Mouse (Mus musculus): Measurements from ENCODE around the gene Flnc. TPM values are rescaled to one million over a fixed set of nuclear protein-coding genes. Genes with fewer than 3 reads are reported as not detected.
"Not testable (repeated sequence)": the region's sequence is repeated elsewhere in the genome, so short reads cannot be mapped to it uniquely, and the experiment has no call there.

Gene Flnc
- polyA plus RNA-seq (2012; rRNA removed) (38.1 and 43.9 TPM in 2 replicates), polyA plus RNA-seq (2014; fragmentation: Nextera tagmentation; extraction: Ambion mirVana) (25.1 and 27.0 TPM in 2 replicates)

DNA sequence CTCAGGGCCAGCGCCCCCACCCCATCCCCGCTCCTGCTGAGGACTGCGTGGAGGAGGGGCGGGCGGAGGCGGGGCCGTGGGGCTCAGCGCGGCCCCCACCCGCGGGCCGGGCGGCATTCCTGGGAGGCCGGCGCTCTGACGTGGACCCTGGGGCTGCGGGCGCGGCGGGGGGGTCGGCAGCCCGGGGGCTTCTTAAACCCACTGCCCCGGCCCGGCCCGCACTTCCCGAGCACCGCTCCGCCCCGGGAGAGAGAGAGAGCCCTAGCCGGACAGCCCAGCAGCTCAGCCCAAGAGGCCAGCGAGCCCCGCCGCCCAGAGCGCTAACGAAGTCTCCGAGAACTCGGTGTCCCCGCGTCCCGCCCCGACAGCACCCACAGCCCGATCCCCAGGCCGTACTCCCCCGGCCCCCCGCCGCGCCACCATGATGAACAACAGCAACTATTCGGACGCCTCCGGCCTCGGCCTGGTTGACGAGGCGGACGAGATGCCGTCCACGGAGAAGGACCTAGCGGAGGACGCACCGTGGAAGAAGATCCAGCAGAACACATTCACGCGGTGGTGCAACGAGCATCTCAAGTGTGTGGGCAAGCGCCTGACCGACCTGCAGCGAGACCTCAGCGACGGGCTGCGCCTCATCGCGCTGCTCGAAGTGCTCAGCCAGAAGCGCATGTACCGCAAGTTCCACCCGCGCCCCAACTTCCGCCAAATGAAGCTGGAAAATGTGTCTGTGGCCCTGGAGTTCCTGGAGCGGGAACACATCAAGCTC is at the start of gene Flnc:
Gene Flnc (plus strand): TSS at position 219 of the 766 bp plus-strand sequence.
- under 1% methylated on average over 27 of the region's 77 CpGs for WGBS
- Histone ChIP-seq H3K4me3 (replicated peaks; ENCODE audit: low read length) (peak within 1 kb of the TSS; percentile 59), H3K27me3 (ENCODE audit: control insufficient read depth, insufficient read depth, low read length) (no peaks in the 10 kb centered on the region), H3K4me1 (ENCODE audit: control insufficient read depth, insufficient read depth, low read length) (peaks cover 42% of the 10 kb centered on the region), H3K36me3 (ENCODE audit: control insufficient read depth, insufficient read depth, low read length) (peaks cover 3% of the 10 kb centered on the region), H3K9me3 (ENCODE audit: control insufficient read depth, low read length) (no peaks in the 10 kb centered on the region), H3K9ac (ENCODE audit: low read depth, low read length, severe bottlenecking) (peak within 1 kb of the TSS; percentile 58), H3K4me2 (replicated peaks; ENCODE audit: low read depth, low read length, severe bottlenecking) (peak within 1 kb of the TSS; percentile 63), H3K27ac (replicated peaks; ENCODE audit: low read depth, low read length) (peak within 1 kb of the TSS; percentile 21)
- TF ChIP-seq POLR2A (IDR thresholded peaks at IDR 0.05; ENCODE audit: borderline replicate concordance, extremely low read depth, insufficient read depth, insufficient read length) = no peak
- DNase-seq (ENCODE audit: low spot score) = peak; percentile 53
- ATAC-seq (ENCODE audit: low FRiP score, low read depth) = peak; percentile 25

DNA sequence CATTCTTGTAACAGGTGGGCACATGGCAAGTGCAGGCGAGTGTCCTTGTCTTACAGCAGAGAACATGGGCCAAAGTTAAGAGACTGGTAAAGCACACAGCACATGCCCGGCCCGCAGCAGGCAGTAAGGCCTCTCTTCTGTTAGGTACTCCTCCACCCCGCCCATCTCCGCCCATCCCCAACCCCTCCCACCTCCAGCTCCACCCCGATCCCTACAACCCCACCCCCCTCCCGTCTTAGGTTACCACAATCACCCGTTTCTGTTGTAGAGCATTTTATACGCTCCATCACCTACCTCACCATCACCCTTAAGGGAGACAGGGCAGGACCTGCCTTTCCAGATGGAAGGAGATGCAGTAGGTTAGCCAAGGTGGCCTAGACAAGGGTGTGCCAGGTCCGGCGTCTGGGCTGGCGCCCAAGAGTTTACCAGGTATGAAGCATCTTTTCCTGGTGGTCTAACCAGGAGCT is 45.0 kb upstream of the Flnc start, which contains the start of gene Opn1sw:
Gene Opn1sw (minus strand): TSS at position 417 of the 467 bp plus-strand sequence.
- Histone ChIP-seq H3K4me3 (replicated peaks; ENCODE audit: low read length) (peak within 1 kb of the TSS; percentile 42), H3K9me3 (ENCODE audit: control insufficient read depth, low read length) (no peaks in the 10 kb centered on the region), H3K4me1 (ENCODE audit: control insufficient read depth, insufficient read depth, low read length) (peaks cover 12% of the 10 kb centered on the region; the same call in 1 of the 2 replicates), H3K27me3 (ENCODE audit: control insufficient read depth, insufficient read depth, low read length) (no peaks in the 10 kb centered on the region), H3K27ac (replicated peaks; ENCODE audit: low read depth, low read length) (peak within 1 kb of the TSS; percentile 74), H3K9ac (ENCODE audit: low read depth, low read length, severe bottlenecking) (peak within 1 kb of the TSS; percentile 52), H3K36me3 (ENCODE audit: control insufficient read depth, insufficient read depth, low read length) (no peaks in the 10 kb centered on the region), H3K4me2 (replicated peaks; ENCODE audit: low read depth, low read length, severe bottlenecking) (peak within 1 kb of the TSS; percentile 52)
- ATAC-seq (ENCODE audit: low FRiP score, low read depth) = peak; percentile 67
- TF ChIP-seq POLR2A (IDR thresholded peaks at IDR 0.05; ENCODE audit: borderline replicate concordance, extremely low read depth, insufficient read depth, insufficient read length) = no peak
- 3% methylated on average over 12 of the region's 12 CpGs for WGBS
- peak; percentile 52 for DNase-seq (ENCODE audit: low spot score)

DNA sequence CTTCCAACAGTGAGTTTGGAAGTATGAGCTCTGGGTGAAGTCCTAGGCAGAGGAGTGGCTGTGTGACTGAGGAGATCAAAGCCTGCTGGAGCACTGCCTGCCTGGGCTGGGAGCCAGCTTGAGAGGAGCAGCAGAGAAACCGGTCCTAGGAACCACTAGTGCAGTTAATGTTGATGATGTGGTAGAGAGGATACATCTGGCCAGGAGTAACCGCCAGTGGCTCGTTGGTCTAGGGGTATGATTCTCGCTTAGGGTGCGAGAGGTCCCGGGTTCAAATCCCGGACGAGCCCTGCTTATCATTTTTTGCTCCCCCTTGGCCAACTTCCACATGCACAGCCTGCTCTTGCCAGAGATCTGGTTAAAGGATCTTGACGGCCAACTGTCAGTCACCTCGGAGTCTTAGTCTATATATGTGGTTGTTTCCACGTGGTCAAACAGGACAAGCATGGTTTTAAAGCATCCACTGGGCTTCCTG is 44.4 kb upstream of the Flnc start:
- Histone ChIP-seq H3K9me3 (ENCODE audit: control insufficient read depth, low read length) (no peaks in the 10 kb centered on the region), H3K36me3 (ENCODE audit: control insufficient read depth, insufficient read depth, low read length) (no peaks in the 10 kb centered on the region), H3K4me1 (ENCODE audit: control insufficient read depth, insufficient read depth, low read length) (peaks cover 12% of the 10 kb centered on the region; the same call in 1 of the 2 replicates), H3K4me2 (replicated peaks; ENCODE audit: low read depth, low read length, severe bottlenecking) (peak overlapping the region; percentile 52), H3K4me3 (replicated peaks; ENCODE audit: low read length) (peak overlapping the region; percentile 42), H3K27me3 (ENCODE audit: control insufficient read depth, insufficient read depth, low read length) (no peaks in the 10 kb centered on the region), H3K27ac (replicated peaks; ENCODE audit: low read depth, low read length) (peak overlapping the region; percentile 74), H3K9ac (ENCODE audit: low read depth, low read length, severe bottlenecking) (peak overlapping the region; percentile 52)
- DNase-seq (ENCODE audit: low spot score) (peak; percentile 97), ATAC-seq (ENCODE audit: low FRiP score, low read depth) (peak; percentile 91)
- 3% methylated on average over 11 of the region's 11 CpGs for WGBS
- no peak for TF ChIP-seq POLR2A (IDR thresholded peaks at IDR 0.05; ENCODE audit: borderline replicate concordance, extremely low read depth, insufficient read depth, insufficient read length)

DNA sequence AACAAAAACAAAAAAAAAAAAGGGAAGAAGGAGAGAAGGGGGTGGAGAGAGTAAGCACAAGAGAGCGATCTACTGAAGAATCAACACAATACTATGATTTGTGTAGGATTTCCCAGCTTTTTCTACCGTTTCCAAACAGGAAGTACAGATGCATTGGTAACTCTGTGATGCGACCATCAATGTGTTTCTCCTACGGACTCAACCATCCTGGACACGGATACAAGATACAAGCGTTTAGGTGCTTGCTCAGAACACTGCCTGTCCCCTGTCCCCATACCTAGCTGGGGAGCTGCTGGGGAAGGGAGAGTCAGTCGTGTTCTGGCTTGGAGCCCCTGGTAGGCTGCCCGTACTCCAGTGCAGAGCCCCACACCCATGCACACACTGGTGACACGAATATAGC is 43.6 kb upstream of the Flnc start:
- Histone ChIP-seq H3K4me3 (replicated peaks; ENCODE audit: low read length) (no peak overlapping the region), H3K4me2 (replicated peaks; ENCODE audit: low read depth, low read length, severe bottlenecking) (no peak overlapping the region), H3K9me3 (ENCODE audit: control insufficient read depth, low read length) (no peaks in the 10 kb centered on the region), H3K36me3 (ENCODE audit: control insufficient read depth, insufficient read depth, low read length) (no peaks in the 10 kb centered on the region), H3K4me1 (ENCODE audit: control insufficient read depth, insufficient read depth, low read length) (peaks cover 12% of the 10 kb centered on the region; the same call in 1 of the 2 replicates), H3K9ac (ENCODE audit: low read depth, low read length, severe bottlenecking) (no peak overlapping the region), H3K27ac (replicated peaks; ENCODE audit: low read depth, low read length) (no peak overlapping the region), H3K27me3 (ENCODE audit: control insufficient read depth, insufficient read depth, low read length) (no peaks in the 10 kb centered on the region)
- 56% methylated on average over 9 of the region's 9 CpGs for WGBS
- no peak for DNase-seq (ENCODE audit: low spot score)
- TF ChIP-seq POLR2A (IDR thresholded peaks at IDR 0.05; ENCODE audit: borderline replicate concordance, extremely low read depth, insufficient read depth, insufficient read length) = no peak
- ATAC-seq (ENCODE audit: low FRiP score, low read depth) = no peak

DNA sequence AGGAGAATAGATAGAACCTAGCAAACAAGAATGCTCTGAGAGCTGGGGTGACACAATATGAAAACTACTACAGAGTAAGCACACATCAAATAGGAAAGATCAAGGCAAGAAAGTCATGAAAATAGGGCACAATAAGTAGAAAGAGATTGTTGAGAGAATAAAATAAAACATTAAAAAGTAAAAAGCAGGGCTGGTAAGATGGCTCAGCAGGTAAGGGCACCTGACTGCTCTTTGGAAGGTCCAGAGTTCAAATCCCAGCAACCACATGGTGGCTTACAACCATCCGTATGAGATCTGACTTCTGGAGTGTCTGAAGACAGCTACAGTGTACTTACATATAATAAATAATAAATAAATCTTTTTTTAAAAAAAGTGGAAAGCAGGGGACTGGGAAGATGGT is 42.6 kb upstream of the Flnc start:
- H3K36me3 ChIP-seq (ENCODE audit: control insufficient read depth, insufficient read depth, low read length); ATAC-seq (ENCODE audit: low FRiP score, low read depth); H3K4me3 ChIP-seq (replicated peaks; ENCODE audit: low read length); H3K4me2 ChIP-seq (replicated peaks; ENCODE audit: low read depth, low read length, severe bottlenecking); H3K9ac ChIP-seq (ENCODE audit: low read depth, low read length, severe bottlenecking); H3K27me3 ChIP-seq (ENCODE audit: control insufficient read depth, insufficient read depth, low read length); H3K9me3 ChIP-seq (ENCODE audit: control insufficient read depth, low read length); DNase-seq (ENCODE audit: low spot score); H3K27ac ChIP-seq (replicated peaks; ENCODE audit: low read depth, low read length): not testable (repeated sequence)
- H3K4me1 ChIP-seq (ENCODE audit: control insufficient read depth, insufficient read depth, low read length) = peaks cover 12% of the 10 kb centered on the region; the same call in 1 of the 2 replicates
- 85% methylated on average over 1 of the region's 1 CpGs for WGBS

DNA sequence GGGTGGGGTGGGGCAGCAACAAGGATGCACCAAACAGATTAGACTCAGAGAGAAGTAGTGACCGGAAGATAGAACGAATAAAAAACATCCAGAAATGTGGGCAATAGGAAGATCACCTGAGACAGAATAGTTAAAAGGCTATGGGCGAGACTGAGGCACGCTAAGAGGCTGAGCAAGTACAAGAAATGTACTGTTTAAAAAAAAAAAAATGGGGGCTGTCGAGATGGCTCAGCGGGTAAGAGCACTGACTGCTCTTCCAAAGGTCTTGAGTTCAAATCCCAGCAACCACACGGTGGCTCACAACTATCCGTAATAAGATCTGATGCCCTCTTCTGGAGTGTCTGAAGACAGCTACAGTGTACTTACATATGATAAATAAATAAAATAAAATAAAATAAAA is 41.8 kb upstream of the Flnc start:
- H3K27ac ChIP-seq (replicated peaks; ENCODE audit: low read depth, low read length); H3K27me3 ChIP-seq (ENCODE audit: control insufficient read depth, insufficient read depth, low read length); H3K9me3 ChIP-seq (ENCODE audit: control insufficient read depth, low read length); H3K4me2 ChIP-seq (replicated peaks; ENCODE audit: low read depth, low read length, severe bottlenecking); DNase-seq (ENCODE audit: low spot score); H3K4me3 ChIP-seq (replicated peaks; ENCODE audit: low read length); ATAC-seq (ENCODE audit: low FRiP score, low read depth); H3K36me3 ChIP-seq (ENCODE audit: control insufficient read depth, insufficient read depth, low read length); H3K9ac ChIP-seq (ENCODE audit: low read depth, low read length, severe bottlenecking): not testable (repeated sequence)
- H3K4me1 ChIP-seq (ENCODE audit: control insufficient read depth, insufficient read depth, low read length) = peaks cover 16% of the 10 kb centered on the region
- WGBS = 76% methylated on average over 8 of the region's 8 CpGs

Data from limb, embryonic 14.5 days (tissue).